Mouse (Mus musculus) heart, postnatal 0 days (tissue): ENCODE measurements around the gene Copg2.

ENCODE experiments used
- CTCF ChIP-seq: IDR thresholded peaks from 2 replicates; pipeline ENCODE4 v1.5.1; 2016; ENCODE audit warnings: antibody characterized with exemption, control low read depth, low read depth
- EP300 ChIP-seq: IDR thresholded peaks from 2 replicates; pipeline ENCODE4 v1.6.1; 2016; ENCODE audit warnings: antibody characterized with exemption, low read depth

DNA sequence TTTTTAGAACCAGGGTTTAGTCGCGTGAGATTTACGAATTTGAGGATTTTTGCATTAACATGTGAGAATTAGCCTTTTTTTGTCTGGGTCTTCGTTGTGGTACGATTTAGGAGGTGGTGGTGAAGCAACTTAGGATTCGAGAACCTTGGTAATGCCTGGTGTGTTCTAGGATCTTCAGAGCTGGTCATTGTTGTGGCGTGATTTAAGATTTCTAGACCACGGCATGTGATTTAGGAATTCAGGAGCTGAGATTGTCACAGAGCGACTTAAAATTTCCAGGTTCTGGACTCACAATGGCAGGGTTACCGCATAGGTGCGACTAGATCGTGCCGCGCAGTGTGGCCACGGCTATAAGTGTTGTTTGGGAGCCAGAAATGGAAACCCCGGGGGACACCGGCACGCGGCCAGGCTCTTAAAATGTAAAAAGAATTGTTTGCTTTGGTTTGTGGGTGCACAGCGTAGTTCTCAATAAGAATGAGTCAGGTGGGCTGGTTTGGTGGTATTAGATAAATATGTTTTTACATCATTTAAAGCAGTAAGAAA, 158.1 kb downstream of the Copg2 start:
- TF ChIP-seq CTCF, result no peak
- no peak for TF ChIP-seq EP300
